Mouse (Mus musculus): ENCODE measurements around the gene Dnajc11. TPM values are rescaled to one million over a fixed set of nuclear protein-coding genes. Genes with fewer than 3 reads are reported as not detected.
A peak's percentile ranks its signal among the peaks of the same experiment; 100 is the strongest.

The Dnajc11 gene
- total RNA-seq, 2 experiments from 2014 or later = 70.8 to 74.7 TPM

DNA sequence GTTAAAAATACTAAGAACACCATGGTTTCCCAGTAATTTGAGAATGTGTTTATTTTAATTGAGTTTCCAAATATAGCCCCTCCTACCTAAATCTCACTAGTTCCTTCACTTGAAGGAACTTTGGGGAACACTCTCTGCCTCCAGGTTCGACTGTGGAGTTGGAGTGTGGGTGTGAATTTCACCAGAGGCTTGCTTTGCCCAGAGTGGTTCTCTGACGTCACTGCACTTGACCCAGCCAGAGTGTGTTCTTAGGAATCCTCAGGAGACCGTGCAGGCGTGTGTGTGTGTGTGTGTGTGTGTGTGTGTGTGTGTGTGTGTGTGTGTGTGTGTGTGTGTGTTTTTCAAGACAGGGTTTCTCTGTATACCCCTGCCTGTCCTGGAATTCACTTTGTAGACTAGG lies 67.4 kb downstream of the Dnajc11 start:
- peak in 1 of 2 experiments; percentile 77 for DNase-seq (ENCODE audit: low spot score in 2 of 2)
- intact Hi-C loops (cut with DNase I) = no loop called here

GRCm38 (mm10) chr4:152001335-152001734 lies 67.8 kb downstream of the Dnajc11 start:
- DNase-seq (ENCODE audit: low spot score in 2 of 2) = no peak
- intact Hi-C loops (cut with DNase I) = no loop called here

DNA sequence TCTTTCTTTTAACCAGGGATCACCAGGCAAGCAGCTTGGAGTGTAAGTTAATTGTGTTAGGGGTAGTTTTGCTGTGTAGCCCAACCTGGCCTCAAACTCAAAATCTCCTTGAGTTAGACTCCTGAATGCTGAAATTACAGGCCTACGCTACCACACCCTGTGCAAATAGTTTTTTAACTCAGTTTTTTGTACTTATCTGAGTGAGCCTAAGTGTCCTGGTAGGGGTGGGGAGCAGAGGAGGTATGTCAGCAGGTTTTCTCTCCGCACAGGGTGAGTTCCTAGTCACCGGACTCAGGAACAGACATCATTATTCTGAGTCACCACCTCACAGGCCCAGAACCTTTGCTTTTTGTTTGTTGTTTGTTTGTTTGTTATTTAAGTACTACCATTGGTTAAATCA lies 68.6 kb downstream of the Dnajc11 start:
- DNase-seq (ENCODE audit: low spot score in 2 of 2) = no peak
- intact Hi-C loops (cut with DNase I) = no loop called here

GRCm38 (mm10) chr4:152006137-152006536 lies 72.6 kb downstream of the Dnajc11 start:
- intact Hi-C loops (cut with DNase I) = no loop called here
- DNase-seq (ENCODE audit: low spot score in 2 of 2) = no peak

- intact Hi-C loops (cut with DNase I) = no loop called here
Observed at GRCm38 (mm10) chr4:152006812-152007211, 73.3 kb downstream of the Dnajc11 start.

DNA sequence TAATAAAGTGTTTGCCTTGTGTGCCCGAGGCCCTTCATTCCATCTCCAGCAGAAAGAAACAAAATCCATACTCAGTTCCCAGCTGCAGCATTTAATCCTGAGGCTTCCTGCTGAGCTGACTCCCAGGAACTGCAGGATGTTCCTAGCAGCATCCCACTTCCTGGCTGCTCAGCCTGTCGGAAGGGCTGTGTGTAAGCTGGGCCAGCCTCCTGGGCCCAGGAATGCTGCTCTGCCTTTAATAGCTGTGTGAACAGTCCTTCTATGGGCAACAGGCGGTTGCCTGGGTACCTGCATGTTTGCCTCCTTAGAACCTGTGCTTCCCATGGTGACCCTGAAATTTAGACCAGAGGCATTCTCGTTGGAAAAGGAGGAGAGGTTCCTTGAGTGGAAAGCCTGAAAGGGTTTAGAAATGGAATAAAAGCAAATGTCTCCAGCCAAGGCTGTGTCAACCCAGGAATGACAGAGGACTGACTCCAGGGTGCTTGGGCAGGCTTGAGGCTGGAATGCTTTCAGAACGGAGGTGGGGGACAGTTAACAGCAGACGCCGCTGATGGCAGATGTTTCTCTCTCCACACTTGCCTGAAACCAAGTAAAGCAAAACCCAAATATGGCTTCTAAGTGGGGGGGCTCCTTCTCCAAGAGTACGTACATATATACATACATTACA lies 74.1 kb downstream of the Dnajc11 start:
- intact Hi-C loops (cut with DNase I) = no loop called here
- peak in 1 of 2 experiments; percentile 60 for DNase-seq (ENCODE audit: low spot score in 2 of 2)

More at GRCm38 (mm10) chr4:152006812-152007211, 73.3 kb downstream of the Dnajc11 start:
- DNase-seq (ENCODE audit: low spot score in 2 of 2) = no peak

DNA sequence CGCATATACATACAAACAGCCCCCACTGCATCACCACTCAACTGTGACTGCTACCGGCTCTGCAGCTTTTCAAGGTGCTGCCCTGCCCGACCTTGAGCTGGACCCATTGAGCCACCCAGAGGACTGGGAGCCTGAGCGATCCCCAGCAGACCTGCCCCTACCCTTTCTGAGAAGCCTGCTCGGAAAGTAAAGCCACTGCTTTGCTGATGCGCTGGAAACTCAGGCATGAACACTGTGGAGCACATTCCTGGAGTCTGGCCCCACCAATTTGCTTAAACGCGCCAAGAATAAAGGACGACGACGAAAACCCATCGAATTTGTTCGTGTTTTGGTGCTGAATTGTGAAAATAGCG lies 74.6 kb downstream of the Dnajc11 start:
- intact Hi-C loops (cut with DNase I) = no loop called here
- no peak for DNase-seq (ENCODE audit: low spot score in 2 of 2)

GRCm38 (mm10) chr4:152008622-152009075 lies 75.2 kb downstream of the Dnajc11 start, which contains the start of gene Klhl21:
Gene Klhl21 (plus strand): TSS chr4:152008803.
- intact Hi-C loops (cut with DNase I) = no loop called here
- peak; percentile 91 to 94 for DNase-seq (ENCODE audit: low spot score in 2 of 2)

GRCm38 (mm10) chr4:152009076-152010051 lies 75.9 kb downstream of the Dnajc11 start:
- DNase-seq (ENCODE audit: low spot score in 2 of 2) = peak; percentile 79 to 85
- intact Hi-C loops (cut with DNase I) = no loop called here

DNA sequence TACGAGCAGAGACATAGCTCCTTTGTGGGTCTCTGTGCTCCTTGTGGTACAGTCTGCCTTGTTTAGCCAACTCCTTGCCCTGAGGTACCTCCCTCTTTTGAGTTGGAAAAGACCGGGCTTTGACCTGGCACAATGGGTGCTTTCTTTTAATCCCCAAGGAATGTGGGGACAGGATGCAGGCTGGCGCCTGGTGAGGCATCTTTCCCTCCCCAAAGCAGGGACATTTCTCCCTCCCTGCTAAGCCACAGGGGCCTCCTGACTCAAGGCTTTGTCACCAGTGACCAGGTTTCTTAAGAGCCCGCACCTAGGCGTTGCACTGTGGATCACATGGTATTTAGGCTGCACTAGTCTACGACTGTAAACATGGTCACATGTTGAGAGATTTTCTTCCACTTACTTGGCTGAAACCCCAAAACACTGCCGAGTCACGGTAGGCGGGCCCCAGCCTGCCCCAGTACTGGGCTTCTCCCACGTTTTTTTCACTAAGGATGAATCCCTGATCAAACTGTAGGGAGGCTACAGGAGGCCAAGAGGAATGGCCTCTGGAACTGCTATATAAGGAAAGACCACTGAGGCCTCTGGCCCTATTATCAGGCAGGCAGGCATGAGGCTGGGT lies 76.7 kb downstream of the Dnajc11 start:
- no peak for DNase-seq (ENCODE audit: low spot score in 2 of 2)
- intact Hi-C loops (cut with DNase I) = no loop called here

- intact Hi-C loops (cut with DNase I) = no loop called here
- no peak for DNase-seq (ENCODE audit: low spot score in 2 of 2)
Observed at GRCm38 (mm10) chr4:152010707-152011134, 77.2 kb downstream of the Dnajc11 start.

- intact Hi-C loops (cut with DNase I) = no loop called here
- no peak for DNase-seq (ENCODE audit: low spot score in 2 of 2)
Observed at GRCm38 (mm10) chr4:152011171-152011760, 77.8 kb downstream of the Dnajc11 start.

GRCm38 (mm10) chr4:152012109-152012508 lies 78.6 kb downstream of the Dnajc11 start:
- DNase-seq (ENCODE audit: low spot score in 2 of 2) = no peak
- intact Hi-C loops (cut with DNase I) = no loop called here

GRCm38 (mm10) chr4:152013036-152013813 lies 79.7 kb downstream of the Dnajc11 start:
- intact Hi-C loops (cut with DNase I) = no loop called here
- DNase-seq (ENCODE audit: low spot score in 2 of 2) = no peak

- intact Hi-C loops (cut with DNase I) = no loop called here
- no peak for DNase-seq (ENCODE audit: low spot score in 2 of 2)
Observed at GRCm38 (mm10) chr4:152019073-152019472, 85.6 kb downstream of the Dnajc11 start.

GRCm38 (mm10) chr4:152020024-152020423 lies 86.5 kb downstream of the Dnajc11 start:
- DNase-seq (ENCODE audit: low spot score in 2 of 2) = no peak
- intact Hi-C loops (cut with DNase I) = loop anchor here (5.0 kb wide), 1 partner anchor 33 kb away; the partner anchor contains the start of gene Thap3

GRCm38 (mm10) chr4:152021568-152022097 lies 88.1 kb downstream of the Dnajc11 start:
- DNase-seq (ENCODE audit: low spot score in 2 of 2) = no peak
- intact Hi-C loops (cut with DNase I) = loop anchor here (5.0 kb wide), 1 partner anchor 34 kb away; the partner anchor contains the start of gene Thap3

- intact Hi-C loops (cut with DNase I) = loop anchor here (5.0 kb wide), 1 partner anchor 35 kb away; the partner anchor contains the start of gene Thap3
- DNase-seq (ENCODE audit: low spot score in 2 of 2) = peak in 1 of 2 experiments; percentile 57
Observed at GRCm38 (mm10) chr4:152022506-152022905, 89.0 kb downstream of the Dnajc11 start.
